Mouse (Mus musculus): ENCODE measurements around the gene Vsig2. TPM values are rescaled to one million over a fixed set of nuclear protein-coding genes. Genes with fewer than 3 reads are reported as not detected.

The Vsig2 gene
- polyA plus RNA-seq, 1 experiment from 2014 or later, result not detected

DNA sequence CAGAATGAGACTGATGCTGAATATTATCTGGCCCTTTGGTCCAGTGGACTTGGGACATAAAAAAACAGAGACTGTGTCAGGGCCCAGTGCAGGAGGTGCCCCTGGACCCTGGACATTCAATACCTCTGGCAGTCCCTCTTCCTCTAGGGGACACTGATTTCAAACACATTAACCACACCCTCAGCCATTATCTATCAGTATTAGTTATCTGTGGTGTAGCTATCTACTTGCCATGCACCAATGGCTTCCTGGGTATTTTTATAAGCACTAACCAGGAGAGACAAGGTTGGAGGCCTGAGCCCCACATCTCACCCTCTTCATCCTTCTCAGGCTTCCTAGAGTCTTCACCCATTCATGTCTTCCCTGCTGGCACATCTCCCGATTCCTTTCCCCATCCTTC is 11.4 kb downstream of the Vsig2 start:
- H3K27me3 ChIP-seq (ENCODE audit: control insufficient read depth, insufficient read depth, low read length), result peaks cover 36% of the 10 kb centered on the region
- no peak for ATAC-seq (replicated peaks; ENCODE audit: insufficient number of reproducible peaks, low FRiP score, low TSS enrichment, low read depth)
- WGBS, result 57% methylated on average over 1 of the region's 1 CpGs

DNA sequence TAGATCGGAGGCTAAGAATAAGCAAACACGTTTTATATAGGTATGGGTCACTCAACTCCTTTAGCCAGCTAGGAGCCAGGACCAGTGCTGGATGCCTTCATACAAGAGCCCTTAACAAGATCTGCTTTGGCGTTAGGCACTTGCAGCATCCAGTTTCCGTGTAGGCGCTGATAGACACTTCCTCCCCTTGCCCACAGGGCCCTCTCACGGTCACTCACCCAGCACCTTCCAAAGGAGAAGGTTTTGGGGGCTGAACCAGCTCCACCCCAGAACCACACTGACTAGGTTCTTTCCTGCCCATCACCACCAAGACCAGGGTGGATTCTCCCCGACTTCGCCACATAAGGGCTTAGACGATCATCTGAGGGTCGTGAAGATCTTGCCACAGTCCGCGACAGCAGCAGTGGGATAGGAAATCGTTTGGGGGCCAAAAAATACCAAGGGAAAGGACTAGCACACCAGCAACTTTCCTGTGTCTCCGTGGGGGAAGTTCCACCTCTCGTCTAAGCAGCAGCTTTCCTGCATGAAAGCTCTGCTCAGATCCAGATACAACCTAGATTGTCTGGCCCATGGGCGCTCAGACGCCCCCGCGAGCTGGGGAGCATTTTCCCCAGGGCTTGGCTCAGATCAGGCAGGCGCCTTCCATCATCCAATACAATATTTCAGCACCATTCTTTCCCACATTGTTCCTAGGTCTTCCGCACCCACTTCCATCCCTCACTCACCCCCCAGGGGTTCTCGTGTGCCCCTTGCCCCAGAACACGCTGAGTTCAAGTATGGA is 12.9 kb downstream of the Vsig2 start:
- no peaks in the 10 kb centered on the region for H3K9me3 ChIP-seq (replicated peaks; ENCODE audit: control insufficient read depth, low read length)
- H3K9ac ChIP-seq (replicated peaks; ENCODE audit: low read length), result peak overlapping the region; percentile 41
- WGBS, result 4% methylated on average over 23 of the region's 23 CpGs
- H3K27ac ChIP-seq (replicated peaks; ENCODE audit: low read depth, low read length), result no peak overlapping the region
- H3K4me1 ChIP-seq (ENCODE audit: control insufficient read depth, insufficient read depth, low read length), result no peaks in the 10 kb centered on the region; the same call in 1 of the 2 replicates
- no peaks in the 10 kb centered on the region for H3K36me3 ChIP-seq (replicated peaks; ENCODE audit: control insufficient read depth, insufficient read depth, low read depth, low read length)
- peaks cover 26% of the 10 kb centered on the region for H3K27me3 ChIP-seq (ENCODE audit: control insufficient read depth, insufficient read depth, low read length)
- peak overlapping the region; percentile 88 for H3K4me2 ChIP-seq (ENCODE audit: low read depth, low read length)
- ATAC-seq (replicated peaks; ENCODE audit: insufficient number of reproducible peaks, low FRiP score, low TSS enrichment, low read depth) (no peak), DNase-seq (ENCODE audit: low spot score) (no peak)
- H3K4me3 ChIP-seq (ENCODE audit: low read depth, low read length), result peak overlapping the region; percentile 35

More for the DNA sequence above, 11.4 kb downstream of the Vsig2 start:
- Histone ChIP-seq H3K4me2 (ENCODE audit: low read depth, low read length) (no peak overlapping the region), H3K9ac (replicated peaks; ENCODE audit: low read length) (no peak overlapping the region), H3K9me3 (replicated peaks; ENCODE audit: control insufficient read depth, low read length) (no peaks in the 10 kb centered on the region), H3K4me3 (ENCODE audit: low read depth, low read length) (no peak overlapping the region), H3K27ac (replicated peaks; ENCODE audit: low read depth, low read length) (no peak overlapping the region), H3K4me1 (ENCODE audit: control insufficient read depth, insufficient read depth, low read length) (no peaks in the 10 kb centered on the region; the same call in 1 of the 2 replicates), H3K36me3 (replicated peaks; ENCODE audit: control insufficient read depth, insufficient read depth, low read depth, low read length) (no peaks in the 10 kb centered on the region)
- DNase-seq (ENCODE audit: low spot score), result no peak

DNA sequence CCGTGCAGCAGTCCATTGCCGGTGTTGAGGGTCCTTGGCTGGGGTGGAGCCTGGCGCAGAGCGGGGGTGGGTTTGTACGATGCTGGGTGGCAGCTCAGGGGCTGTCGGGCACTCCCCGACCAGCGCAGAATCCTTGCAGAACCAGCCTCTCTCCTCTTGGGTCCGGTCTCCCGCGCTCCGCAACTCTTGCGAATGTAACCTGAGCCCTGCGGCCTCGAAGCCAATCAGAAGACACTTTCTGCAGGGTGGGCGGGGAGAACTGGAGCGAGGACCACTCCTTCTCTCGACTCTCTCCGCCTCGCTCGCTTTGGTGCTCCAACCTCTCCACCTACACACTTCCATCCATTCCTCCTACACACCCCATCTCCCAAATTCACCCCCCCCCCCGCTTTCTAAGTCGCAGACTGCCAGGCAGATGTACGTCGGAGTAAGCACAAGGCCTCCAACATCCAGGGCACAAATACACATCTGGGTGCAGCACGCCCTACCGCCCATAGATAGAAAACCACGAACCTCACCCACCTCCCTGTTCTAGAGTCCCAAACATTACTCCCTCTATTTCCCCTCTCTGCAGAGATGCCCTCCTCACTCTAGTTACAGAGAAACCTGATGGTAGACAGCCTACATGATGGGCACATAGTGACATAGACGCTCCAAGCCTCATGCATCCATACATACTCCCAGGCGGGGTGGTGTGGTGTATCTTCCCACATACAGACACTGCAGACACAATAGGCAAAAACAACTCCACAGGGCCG is 13.7 kb downstream of the Vsig2 start, which contains the start of gene Nrgn:
Gene Nrgn, minus strand, starts transcription at position 369 of the 758 bp plus-strand sequence.
- H3K9ac ChIP-seq (replicated peaks; ENCODE audit: low read length), result peak within 1 kb of the TSS; percentile 41
- H3K4me2 ChIP-seq (ENCODE audit: low read depth, low read length), result peak within 1 kb of the TSS; percentile 88
- H3K4me3 ChIP-seq (ENCODE audit: low read depth, low read length), result peak within 1 kb of the TSS; percentile 35
- 4% methylated on average over 31 of the region's 31 CpGs for WGBS
- H3K9me3 ChIP-seq (replicated peaks; ENCODE audit: control insufficient read depth, low read length), result no peaks in the 10 kb centered on the region
- ATAC-seq (replicated peaks; ENCODE audit: insufficient number of reproducible peaks, low FRiP score, low TSS enrichment, low read depth) (peak; percentile 93), DNase-seq (ENCODE audit: low spot score) (peak; percentile 93)
- H3K4me1 ChIP-seq (ENCODE audit: control insufficient read depth, insufficient read depth, low read length), result no peaks in the 10 kb centered on the region; the same call in 1 of the 2 replicates
- no peak within 1 kb of the TSS for H3K27ac ChIP-seq (replicated peaks; ENCODE audit: low read depth, low read length)
- peaks cover 26% of the 10 kb centered on the region for H3K27me3 ChIP-seq (ENCODE audit: control insufficient read depth, insufficient read depth, low read length)
- no peaks in the 10 kb centered on the region for H3K36me3 ChIP-seq (replicated peaks; ENCODE audit: control insufficient read depth, insufficient read depth, low read depth, low read length)

DNA sequence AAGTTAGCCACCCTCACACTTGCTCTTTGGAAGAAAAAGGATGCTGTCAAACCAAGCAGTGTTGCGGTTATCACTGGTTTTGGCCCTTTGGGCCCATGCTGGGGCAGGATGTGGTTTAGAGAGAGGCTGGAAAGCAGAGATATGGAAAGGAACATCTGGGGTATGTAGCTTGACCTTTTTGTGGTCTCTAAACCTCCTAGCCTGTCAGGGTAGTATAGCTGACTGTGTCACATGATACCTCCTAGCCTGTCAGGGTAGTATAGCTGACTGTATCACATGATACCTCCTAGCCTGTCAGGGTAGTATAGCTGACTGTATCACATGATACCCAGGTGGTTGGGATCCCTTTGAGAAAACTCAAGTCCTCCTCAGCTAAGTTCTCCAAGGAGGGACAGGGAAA is 15.2 kb downstream of the Vsig2 start:
- H3K9ac ChIP-seq (replicated peaks; ENCODE audit: low read length), result no peak overlapping the region
- no peaks in the 10 kb centered on the region for H3K9me3 ChIP-seq (replicated peaks; ENCODE audit: control insufficient read depth, low read length)
- H3K27ac ChIP-seq (replicated peaks; ENCODE audit: low read depth, low read length), result no peak overlapping the region
- H3K36me3 ChIP-seq (replicated peaks; ENCODE audit: control insufficient read depth, insufficient read depth, low read depth, low read length), result no peaks in the 10 kb centered on the region
- 94% methylated on average over 1 of the region's 1 CpGs for whole genome bisulfite sequencing
- DNase-seq (ENCODE audit: low spot score) (no peak), ATAC-seq (replicated peaks; ENCODE audit: insufficient number of reproducible peaks, low FRiP score, low TSS enrichment, low read depth) (no peak)
- H3K4me1 ChIP-seq (ENCODE audit: control insufficient read depth, insufficient read depth, low read length), result no peaks in the 10 kb centered on the region; the same call in 1 of the 2 replicates
- no peak overlapping the region for H3K4me3 ChIP-seq (ENCODE audit: low read depth, low read length)
- no peak overlapping the region for H3K4me2 ChIP-seq (ENCODE audit: low read depth, low read length)
- H3K27me3 ChIP-seq (ENCODE audit: control insufficient read depth, insufficient read depth, low read length), result peaks cover 24% of the 10 kb centered on the region

DNA sequence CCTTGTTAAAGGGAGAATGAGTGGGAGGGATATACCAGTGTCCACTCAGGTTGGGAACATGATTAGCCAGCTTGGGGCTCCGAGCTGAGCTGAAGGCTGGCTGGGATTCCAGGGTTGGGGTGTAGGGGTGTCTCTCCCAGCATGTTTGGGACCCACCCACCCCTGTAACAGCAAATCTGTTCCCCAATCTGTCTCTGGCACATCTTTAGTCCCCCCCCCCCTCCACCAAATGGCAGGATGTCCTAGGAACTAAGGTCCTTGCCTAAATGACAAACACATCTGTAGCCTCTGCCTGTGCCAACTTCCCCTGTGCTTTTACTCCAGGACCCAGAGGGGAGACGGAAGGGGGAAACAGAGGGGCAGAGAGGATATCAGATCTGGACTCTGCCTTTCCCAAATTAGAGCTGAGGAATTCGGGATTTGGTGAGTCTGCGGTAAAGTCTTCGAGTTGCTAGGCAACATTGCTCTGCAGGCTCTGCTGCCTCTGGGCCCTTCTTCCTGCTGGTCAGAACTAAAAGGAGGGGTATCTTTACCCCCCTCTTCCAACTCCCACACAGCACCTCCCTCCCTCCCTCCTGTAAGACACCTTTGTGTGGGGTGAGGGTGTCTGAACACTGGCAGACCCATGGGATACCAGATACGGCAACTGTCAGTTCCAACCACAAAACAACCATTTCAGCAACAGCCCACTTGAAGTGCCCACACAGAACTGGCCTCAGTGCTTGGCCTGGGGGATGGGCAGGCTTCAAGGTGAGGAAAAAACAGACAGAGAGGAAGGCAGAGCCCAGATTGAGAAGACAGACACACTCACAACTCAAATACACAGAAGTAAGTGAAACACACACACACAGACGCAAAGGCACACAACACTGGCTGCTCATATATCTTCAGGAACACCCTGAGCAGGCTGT is 16.0 kb downstream of the Vsig2 start, which contains the start of gene Siae:
Gene Siae, plus strand, starts transcription at position 861 of the 911 bp plus-strand sequence.
- Histone ChIP-seq H3K36me3 (replicated peaks; ENCODE audit: control insufficient read depth, insufficient read depth, low read depth, low read length) (no peaks in the 10 kb centered on the region), H3K9me3 (replicated peaks; ENCODE audit: control insufficient read depth, low read length) (no peaks in the 10 kb centered on the region), H3K4me1 (ENCODE audit: control insufficient read depth, insufficient read depth, low read length) (no peaks in the 10 kb centered on the region; the same call in 1 of the 2 replicates), H3K9ac (replicated peaks; ENCODE audit: low read length) (no peak within 1 kb of the TSS), H3K4me2 (ENCODE audit: low read depth, low read length) (no peak within 1 kb of the TSS), H3K27ac (replicated peaks; ENCODE audit: low read depth, low read length) (no peak within 1 kb of the TSS), H3K27me3 (ENCODE audit: control insufficient read depth, insufficient read depth, low read length) (peaks cover 21% of the 10 kb centered on the region), H3K4me3 (ENCODE audit: low read depth, low read length) (no peak within 1 kb of the TSS)
- 23% methylated on average over 7 of the region's 7 CpGs for WGBS
- no peak for DNase-seq (ENCODE audit: low spot score)
- no peak for ATAC-seq (replicated peaks; ENCODE audit: insufficient number of reproducible peaks, low FRiP score, low TSS enrichment, low read depth)

DNA sequence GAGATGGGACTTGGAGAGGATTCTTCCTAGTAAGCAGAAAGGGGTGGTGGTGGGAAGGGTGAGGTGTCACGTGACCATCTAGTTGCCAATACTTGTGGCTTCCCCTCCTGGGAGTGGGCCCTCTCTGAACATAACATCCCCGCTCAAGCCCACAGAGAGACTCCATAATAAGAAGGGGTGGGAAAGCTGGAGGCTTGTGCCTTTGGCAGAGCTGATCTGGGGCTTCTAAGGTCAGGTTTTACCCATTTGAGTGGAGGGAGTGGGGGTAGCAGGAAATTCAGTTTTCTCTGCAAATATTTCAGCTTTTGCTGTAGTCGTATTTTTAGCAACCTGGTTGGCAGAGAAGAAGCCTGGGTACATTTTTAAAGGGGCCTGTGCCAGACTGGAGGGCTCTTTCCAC is 17.3 kb downstream of the Vsig2 start:
- ATAC-seq (replicated peaks; ENCODE audit: insufficient number of reproducible peaks, low FRiP score, low TSS enrichment, low read depth) (no peak), DNase-seq (ENCODE audit: low spot score) (no peak)
- Histone ChIP-seq H3K4me1 (ENCODE audit: control insufficient read depth, insufficient read depth, low read length) (no peaks in the 10 kb centered on the region; the same call in 1 of the 2 replicates), H3K27me3 (ENCODE audit: control insufficient read depth, insufficient read depth, low read length) (peaks cover 11% of the 10 kb centered on the region), H3K9me3 (replicated peaks; ENCODE audit: control insufficient read depth, low read length) (no peaks in the 10 kb centered on the region), H3K27ac (replicated peaks; ENCODE audit: low read depth, low read length) (no peak overlapping the region), H3K36me3 (replicated peaks; ENCODE audit: control insufficient read depth, insufficient read depth, low read depth, low read length) (no peaks in the 10 kb centered on the region), H3K4me2 (ENCODE audit: low read depth, low read length) (no peak overlapping the region), H3K4me3 (ENCODE audit: low read depth, low read length) (no peak overlapping the region), H3K9ac (replicated peaks; ENCODE audit: low read length) (no peak overlapping the region)
- WGBS, result 70% methylated on average over 3 of the region's 3 CpGs

DNA sequence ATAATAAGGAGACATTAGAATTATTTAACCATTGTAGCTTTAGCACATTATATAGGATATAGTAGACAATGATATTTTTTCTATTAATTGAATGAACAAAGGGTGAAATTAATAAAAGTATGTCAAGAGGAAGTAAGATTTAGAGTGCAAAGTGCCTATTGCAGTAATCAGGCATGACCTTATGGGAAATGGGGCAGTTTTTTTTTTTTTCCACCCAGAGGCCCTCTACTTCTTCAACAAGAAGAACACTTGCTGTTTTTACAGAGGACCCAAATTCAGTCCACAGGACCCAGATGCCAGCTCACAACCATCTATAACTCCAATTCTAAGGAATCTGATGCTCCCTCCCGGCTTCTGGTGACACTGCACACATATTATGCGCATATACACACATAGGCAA is 21.6 kb downstream of the Vsig2 start:
- ATAC-seq (replicated peaks; ENCODE audit: insufficient number of reproducible peaks, low FRiP score, low TSS enrichment, low read depth) (no peak), DNase-seq (ENCODE audit: low spot score) (no peak)
- WGBS, result 95% methylated on average over 2 of the region's 2 CpGs
- Histone ChIP-seq H3K9ac (replicated peaks; ENCODE audit: low read length) (no peak overlapping the region), H3K27me3 (ENCODE audit: control insufficient read depth, insufficient read depth, low read length) (no peaks in the 10 kb centered on the region), H3K4me1 (ENCODE audit: control insufficient read depth, insufficient read depth, low read length) (no peaks in the 10 kb centered on the region), H3K4me3 (ENCODE audit: low read depth, low read length) (no peak overlapping the region), H3K27ac (replicated peaks; ENCODE audit: low read depth, low read length) (no peak overlapping the region), H3K36me3 (replicated peaks; ENCODE audit: control insufficient read depth, insufficient read depth, low read depth, low read length) (no peaks in the 10 kb centered on the region), H3K9me3 (replicated peaks; ENCODE audit: control insufficient read depth, low read length) (no peaks in the 10 kb centered on the region), H3K4me2 (ENCODE audit: low read depth, low read length) (no peak overlapping the region)
